8 mouse cellular contexts compared by ENCODE assay signal in genomic region chr8:10230746-10231369, GRCm38 (mm10).
DNase-seq lines count a peak whose midpoint lies in the region; ATAC-seq and TF ChIP-seq lines count a peak whose summit lies in the region.
"Had no signal": no experiment of that assay in that cellular context is flagged by ENCODE, and none has a peak within 500 bp of the region (broad histone marks: within the 10 kb centered on the region; RNA-seq: fewer than 3 reads in every experiment).

No protein-coding gene starts in this region.

- TF ChIP-seq CTCF in thymus, adult 2 months (IDR thresholded peaks at IDR 0.05; ENCODE audit: borderline replicate concordance, control insufficient read depth, extremely low read depth, insufficient read depth, low read length, poor library complexity) = no peak

- H3K9me3 ChIP-seq in forebrain, embryonic 16.5 days (ENCODE audit: control insufficient read depth, low read length) = no peaks in the 10 kb centered on the region

- no peaks in the 10 kb centered on the region for H3K36me3 ChIP-seq in thymus, adult 2 months (ENCODE audit: control insufficient read depth, insufficient read depth, low read length)
- no peaks in the 10 kb centered on the region for H3K36me3 ChIP-seq in forebrain, embryonic 16.5 days (ENCODE audit: control insufficient read depth, insufficient read depth)

- ATAC-seq in forebrain, embryonic 16.5 days = peak; percentile 37; the same call in 1 of the 2 replicates

- 54% methylated on average over 8 of the region's 8 CpGs for WGBS in thymus, adult 2 months
- 53% methylated on average over 8 of the region's 8 CpGs for WGBS in forebrain, embryonic 16.5 days

- H3K4me2 ChIP-seq in forebrain, embryonic 16.5 days (ENCODE audit: low read length) = no peak overlapping the region

- H3K27me3 ChIP-seq in thymus, adult 2 months (ENCODE audit: control insufficient read depth, insufficient read depth, low read length) = no peaks in the 10 kb centered on the region
- no peaks in the 10 kb centered on the region for H3K27me3 ChIP-seq in forebrain, embryonic 16.5 days (replicated peaks; ENCODE audit: control insufficient read depth, insufficient read depth, low read length)

- peak; percentile 30 for DNase-seq in thymus, adult 2 months
- no peak for DNase-seq in thymus, adult 18-20 months
- peak; percentile 18 to 47 for DNase-seq in adrenal gland, postnatal 36 days
- peak; percentile 20 to 40 for DNase-seq in layer of hippocampus, adult 8-10 months (ENCODE audit: low spot score in 2 of 2)
- DNase-seq in lung, postnatal 36 days = peak; percentile 66
- peak; percentile 3 to 23 for DNase-seq in thymus, postnatal 10 days (ENCODE audit: low spot score in 2 of 2)

- no peak overlapping the region for H3K27ac ChIP-seq in thymus, adult 2 months (ENCODE audit: control insufficient read depth, insufficient read depth, low read length)
- no peak overlapping the region for H3K27ac ChIP-seq in forebrain, embryonic 16.5 days (ENCODE audit: low read length)

- no peak overlapping the region for H3K4me3 ChIP-seq in thymus, adult 2 months (ENCODE audit: control insufficient read depth, insufficient read depth, low read length)
- no peak overlapping the region for H3K4me3 ChIP-seq in forebrain, embryonic 16.5 days (replicated peaks; ENCODE audit: low read length)
- H3K4me3 ChIP-seq: myocyte had no signal

- no peak overlapping the region for H3K9ac ChIP-seq in forebrain, embryonic 16.5 days (replicated peaks; ENCODE audit: low read depth, low read length)

- H3K4me1 ChIP-seq in thymus, adult 2 months (replicated peaks; ENCODE audit: control insufficient read depth, insufficient read depth, low read length) = no peaks in the 10 kb centered on the region
- H3K4me1 ChIP-seq in forebrain, embryonic 16.5 days (replicated peaks; ENCODE audit: control insufficient read depth, insufficient read depth, low read length) = no peaks in the 10 kb centered on the region

- TF ChIP-seq POLR2A in thymus, adult 2 months (IDR thresholded peaks at IDR 0.05; ENCODE audit: control insufficient read depth, extremely low read depth, insufficient read depth, low read length, poor library complexity) = no peak

Comparison
In these comparisons a context has a peak if more than half of its experiments do, and no peak if none do; other contexts are left out.
1. DNase-seq: peak in thymus, adult 2 months (single experiment), adrenal gland, postnatal 36 days (2 of 2), layer of hippocampus, adult 8-10 months (2 of 2), lung, postnatal 36 days (single experiment) and thymus, postnatal 10 days (2 of 2); none in thymus, adult 18-20 months (0 of 2).